8 mouse cellular contexts compared by ENCODE assay signal in the genomic region with DNA sequence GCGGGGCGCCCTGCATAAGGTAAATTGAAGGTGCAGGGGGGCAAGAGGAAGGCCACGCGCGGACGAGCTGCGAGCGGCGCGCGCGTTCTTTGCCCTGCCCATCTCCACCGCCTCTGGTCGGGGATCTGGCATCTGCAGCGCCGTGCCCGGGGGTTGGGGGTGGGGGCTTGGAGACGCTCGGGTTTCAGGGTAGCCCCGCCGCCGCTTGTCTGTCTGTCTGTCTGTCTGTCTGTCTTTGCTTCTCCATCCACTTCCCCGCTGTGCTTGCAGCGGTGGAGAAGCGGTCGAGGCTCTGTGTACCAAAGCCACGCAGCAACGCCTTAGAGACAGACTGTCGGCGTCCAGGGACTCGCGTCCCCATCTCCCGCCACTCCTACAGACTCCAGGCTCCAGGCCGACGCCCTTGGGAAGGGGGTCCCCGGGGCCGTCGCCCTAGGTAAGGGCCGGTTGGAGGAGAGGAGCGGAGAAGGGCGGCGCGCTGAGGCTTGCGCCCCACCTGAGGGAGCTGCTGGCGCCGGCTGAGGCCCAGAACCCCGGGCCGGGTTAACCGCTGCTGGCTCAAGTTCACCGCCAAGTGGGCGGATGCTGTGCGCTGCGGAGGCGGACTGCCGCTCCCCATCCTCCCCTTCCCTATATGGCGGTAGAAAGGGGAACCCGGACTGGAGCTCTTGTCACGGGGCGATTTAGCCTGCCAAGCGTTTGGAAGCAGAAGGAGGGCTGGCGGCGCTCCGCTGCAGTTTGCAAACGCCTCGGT. TPM values are rescaled to one million over a fixed set of nuclear protein-coding genes. Genes with fewer than 3 reads are reported as not detected.
DNase-seq lines count a peak whose midpoint lies in the region; ATAC-seq and TF ChIP-seq lines count a peak whose summit lies in the region.

No protein-coding gene starts in this region.

- no peaks in the 10 kb centered on the region for H3K36me3 ChIP-seq in G1E (replicated peaks)
- no peaks in the 10 kb centered on the region for H3K36me3 ChIP-seq in forebrain, postnatal 0 days (ENCODE audit: insufficient read depth)
- no peaks in the 10 kb centered on the region for H3K36me3 ChIP-seq in lung, embryonic 14.5 days (ENCODE audit: insufficient read depth)

- H3K4me1 ChIP-seq in G1E (ENCODE audit: insufficient read depth, low read depth, low read length) = peaks cover 15% of the 10 kb centered on the region
- H3K4me1 ChIP-seq in cerebellum, adult 2 months (ENCODE audit: control insufficient read depth, insufficient read depth, low read length) = peaks cover 3% of the 10 kb centered on the region
- H3K4me1 ChIP-seq in forebrain, postnatal 0 days (ENCODE audit: insufficient read depth) = peaks cover 5% of the 10 kb centered on the region; the same call in 1 of the 2 replicates
- no peaks in the 10 kb centered on the region; the same call in 1 of the 2 replicates for H3K4me1 ChIP-seq in lung, embryonic 14.5 days (ENCODE audit: insufficient read depth)

- peak; percentile 26 for DNase-seq in G1E (ENCODE audit: low spot score)
- peak; percentile 89 to 91 for DNase-seq in cerebellum, adult 2 months
- DNase-seq in forebrain, postnatal 0 days = peak; percentile 82
- DNase-seq in heart, postnatal 4 days = peak; percentile 88
- DNase-seq in layer of hippocampus, adult 8-10 months (ENCODE audit: low spot score in 2 of 2) = peak; percentile 81 to 82
- peak; percentile 91 for DNase-seq in lung, embryonic 14.5 days
- peak; percentile 83 for DNase-seq in testis, postnatal 14 days (ENCODE audit: low spot score)

- under 1% methylated on average over 65 of the region's 65 CpGs for WGBS in cerebellum, adult 2 months
- under 1% methylated on average over 65 of the region's 65 CpGs for WGBS in forebrain, postnatal 0 days
- 1% methylated on average over 65 of the region's 65 CpGs for WGBS in lung, embryonic 14.5 days

- peak overlapping the region; percentile 71 for H3K4me3 ChIP-seq in G1E (ENCODE audit: low read depth, low read length)
- peak overlapping the region; percentile 83 for H3K4me3 ChIP-seq in cerebellum, adult 2 months (replicated peaks; ENCODE audit: insufficient read depth, low read depth, low read length)
- H3K4me3 ChIP-seq in forebrain, postnatal 0 days (ENCODE audit: low read depth, low read length) = peak overlapping the region; percentile 58
- H3K4me3 ChIP-seq in lung, embryonic 14.5 days (ENCODE audit: low read depth, low read length) = peak overlapping the region; percentile 71

- peak overlapping the region; percentile 89 for H3K9ac ChIP-seq in forebrain, postnatal 0 days
- peak overlapping the region; percentile 79 for H3K9ac ChIP-seq in lung, embryonic 14.5 days

- no peaks in the 10 kb centered on the region for H3K9me3 ChIP-seq in G1E (replicated peaks)
- H3K9me3 ChIP-seq in forebrain, postnatal 0 days (ENCODE audit: low read length) = no peaks in the 10 kb centered on the region
- H3K9me3 ChIP-seq in lung, embryonic 14.5 days (ENCODE audit: low read depth, low read length) = no peaks in the 10 kb centered on the region

- H3K4me2 ChIP-seq in forebrain, postnatal 0 days (ENCODE audit: low read depth) = peak overlapping the region; percentile 49
- peak overlapping the region; percentile 70 for H3K4me2 ChIP-seq in lung, embryonic 14.5 days

- peak overlapping the region; percentile 88 for H3K27ac ChIP-seq in cerebellum, adult 2 months (ENCODE audit: insufficient read depth, low read length)
- peak overlapping the region; percentile 96 for H3K27ac ChIP-seq in forebrain, postnatal 0 days (ENCODE audit: low read depth, low read length)
- peak overlapping the region; percentile 97 for H3K27ac ChIP-seq in lung, embryonic 14.5 days (ENCODE audit: low read depth)

- ATAC-seq in G1E (ENCODE audit: extremely low read depth, insufficient number of reproducible peaks, low FRiP score, poor library complexity, severe bottlenecking) = peak; percentile 67
- peak; percentile 76 for ATAC-seq in forebrain, postnatal 0 days
- peak; percentile 85 for ATAC-seq in lung, embryonic 14.5 days (ENCODE audit: insufficient read depth)
- peak; percentile 88 for ATAC-seq in neutrophil, adult 5-6 weeks (ENCODE audit: extremely low read depth, insufficient number of reproducible peaks, low FRiP score, poor library complexity, severe bottlenecking)

- no peak for TF ChIP-seq CTCF in G1E (IDR thresholded peaks at IDR 0.05; ENCODE audit: low read depth, low read length)
- no peak for TF ChIP-seq CTCF in cerebellum, adult 2 months (IDR thresholded peaks at IDR 0.05; ENCODE audit: borderline replicate concordance, insufficient read depth, low read depth, low read length)
- TF ChIP-seq CTCF in forebrain, postnatal 0 days (IDR thresholded peaks at IDR 0.05; ENCODE audit: low read depth) = no peak
- no peak for TF ChIP-seq CTCF in lung, embryonic 14.5 days (IDR thresholded peaks at IDR 0.05; ENCODE audit: low read depth)

- H3K27me3 ChIP-seq in G1E (ENCODE audit: insufficient read depth, low read length) = peaks cover 19% of the 10 kb centered on the region
- H3K27me3 ChIP-seq in cerebellum, adult 2 months (ENCODE audit: control insufficient read depth, insufficient read depth, low read length) = no peaks in the 10 kb centered on the region
- H3K27me3 ChIP-seq in forebrain, postnatal 0 days (ENCODE audit: insufficient read depth, low read length) = no peaks in the 10 kb centered on the region
- H3K27me3 ChIP-seq in lung, embryonic 14.5 days (ENCODE audit: insufficient read depth, low read length) = no peaks in the 10 kb centered on the region

- peak; percentile 33; the same call in 1 of the 2 replicates for TF ChIP-seq POLR2A in cerebellum, adult 2 months (IDR thresholded peaks at IDR 0.05; ENCODE audit: borderline replicate concordance, insufficient read depth, low read length)

RNA-seq across cellular contexts. Expression of gene Oxct1, which starts 0.8 kb away (rescaled TPM):
- total RNA-seq in G1E (2014; fragmentation: Nextera tagmentation) = 14.0 and 14.3 TPM in 2 replicates
- total RNA-seq in G1E (2017) = 61.9 and 64.4 TPM in 2 replicates
- polyA plus RNA-seq in G1E (2012) = 5.6 and 6.5 TPM in 2 replicates
- 173 and 178 TPM in 2 replicates for polyA plus RNA-seq in cerebellum, adult 2 months (2012; rRNA removed)
- total RNA-seq in forebrain, postnatal 0 days (2014; rRNA removed) = 307 and 354 TPM in 2 replicates
- polyA plus RNA-seq in forebrain, postnatal 0 days (2015; fragmentation: Nextera tagmentation; extraction: Ambion mirVana) = 375 and 419 TPM in 2 replicates
- total RNA-seq in heart, postnatal 4 days (2021) = 100 to 1,000 TPM; 230 to 249 TPM
- 100 to 1,000 TPM; 244 to 283 (median 271) TPM for total RNA-seq in layer of hippocampus, adult 8-10 months (2022)
- polyA plus RNA-seq in lung, embryonic 14.5 days (2014; fragmentation: Nextera tagmentation; extraction: Ambion mirVana) = 210 and 226 TPM in 2 replicates
- 62.6 and 68.4 TPM in 2 replicates for total RNA-seq in neutrophil, adult 5-6 weeks (2017)

RNA-seq across cellular contexts. Expression of gene AW549877, which starts 31.5 kb away (rescaled TPM):
- total RNA-seq in G1E (2014; fragmentation: Nextera tagmentation) (97.1 and 110 TPM in 2 replicates), G1E (2017) (25.4 and 30.9 TPM in 2 replicates)
- polyA plus RNA-seq in G1E (2012) = 1.4 and 1.8 TPM in 2 replicates
- polyA plus RNA-seq in cerebellum, adult 2 months (2012; rRNA removed) = 42.5 and 45.2 TPM in 2 replicates
- total RNA-seq in forebrain, postnatal 0 days (2014; rRNA removed) = 23.2 and 26.2 TPM in 2 replicates
- 15.7 and 19.6 TPM in 2 replicates for polyA plus RNA-seq in forebrain, postnatal 0 days (2015; fragmentation: Nextera tagmentation; extraction: Ambion mirVana)
- total RNA-seq in heart, postnatal 4 days (2021) = 10 to 100 TPM; 20.9 to 21.5 TPM
- 10 to 100 TPM; 37.1 to 51.1 (median 45.9) TPM for total RNA-seq in layer of hippocampus, adult 8-10 months (2022)
- polyA plus RNA-seq in lung, embryonic 14.5 days (2014; fragmentation: Nextera tagmentation; extraction: Ambion mirVana) = 35.1 and 38.8 TPM in 2 replicates
- total RNA-seq in neutrophil, adult 5-6 weeks (2017) = 40.1 and 43.5 TPM in 2 replicates

RNA-seq across cellular contexts. Expression of gene Fbxo4, which starts 47.6 kb away (rescaled TPM):
- total RNA-seq in G1E (2014; fragmentation: Nextera tagmentation) = 10.0 and 17.2 TPM in 2 replicates
- 20.1 and 23.2 TPM in 2 replicates for total RNA-seq in G1E (2017)
- 1.4 and 2.1 TPM in 2 replicates for polyA plus RNA-seq in G1E (2012)
- polyA plus RNA-seq in cerebellum, adult 2 months (2012; rRNA removed) = 11.2 and 12.0 TPM in 2 replicates
- total RNA-seq in forebrain, postnatal 0 days (2014; rRNA removed) = 13.3 and 13.9 TPM in 2 replicates
- 10.5 and 11.1 TPM in 2 replicates for polyA plus RNA-seq in forebrain, postnatal 0 days (2015; fragmentation: Nextera tagmentation; extraction: Ambion mirVana)
- total RNA-seq in heart, postnatal 4 days (2021) = 10 to 100 TPM; 11.2 to 12.2 TPM
- total RNA-seq in layer of hippocampus, adult 8-10 months (2022) = 10 to 100 TPM in 2 of 4 experiments, 1 to 10 TPM in 2; 8.5 to 11.0 (median 9.9) TPM
- polyA plus RNA-seq in lung, embryonic 14.5 days (2014; fragmentation: Nextera tagmentation; extraction: Ambion mirVana) = 10.9 and 12.6 TPM in 2 replicates
- 19.2 and 27.9 TPM in 2 replicates for total RNA-seq in neutrophil, adult 5-6 weeks (2017)

Comparison
In these comparisons a context has a peak if more than half of its experiments do, and no peak if none do; other contexts are left out.
1. Peak in every context shown above with its lines: DNase-seq, ATAC-seq, H3K4me3 ChIP-seq and H3K27ac ChIP-seq.
2. DNase-seq: peak in every context shown above with its lines; median percentile 91 in lung, embryonic 14.5 days; 90 in cerebellum, adult 2 months; 88 in heart, postnatal 4 days; 83 in testis, postnatal 14 days; 82 in forebrain, postnatal 0 days; 82 in layer of hippocampus, adult 8-10 months; 26 in G1E.